Mouse (Mus musculus) ES-CJ7 (cell line): ENCODE data around the gene Fut1.

Experiments
- DNase-seq: peaks from one replicate; pipeline ENCODE4 v3.0.0; 2011; ENCODE audit warnings: low read depth, low spot score

The Fut1 gene

DNA sequence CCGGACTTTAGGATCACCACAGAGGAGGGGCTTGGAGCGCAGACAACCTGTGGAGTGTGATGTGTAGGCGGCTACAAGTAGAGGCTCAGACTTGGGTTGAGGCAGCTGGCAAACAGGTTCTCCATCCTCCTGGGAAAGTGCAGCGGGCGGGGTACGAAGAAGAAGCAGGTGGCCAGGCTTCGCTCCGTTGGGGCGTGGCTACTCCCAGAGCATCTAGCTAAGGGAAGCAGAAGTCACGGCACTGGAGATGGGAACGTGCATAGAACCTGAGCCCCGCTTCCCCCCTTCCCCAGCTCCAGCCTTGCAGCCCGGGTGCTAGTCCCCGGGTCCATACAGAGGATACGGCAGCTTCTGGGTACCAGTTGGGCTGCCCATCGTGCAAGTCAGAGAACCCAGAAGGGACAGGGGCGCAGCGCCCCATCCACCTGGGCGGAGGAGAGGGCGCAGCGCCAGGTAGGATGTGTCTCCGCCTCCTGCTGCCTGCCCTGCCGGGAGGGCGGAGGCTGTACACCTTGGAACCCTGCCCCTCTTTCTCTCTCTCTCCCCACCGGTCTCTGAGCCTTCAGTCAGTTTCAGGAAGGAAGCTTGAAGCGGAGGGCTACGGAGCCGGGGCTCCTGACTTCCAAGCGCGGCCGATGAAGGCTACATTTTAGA is at the start of gene Fut1:
Fut1 (plus strand) TSS at position 248 of the 654 bp plus-strand sequence.
- DNase-seq, result peak; percentile 39

DNA sequence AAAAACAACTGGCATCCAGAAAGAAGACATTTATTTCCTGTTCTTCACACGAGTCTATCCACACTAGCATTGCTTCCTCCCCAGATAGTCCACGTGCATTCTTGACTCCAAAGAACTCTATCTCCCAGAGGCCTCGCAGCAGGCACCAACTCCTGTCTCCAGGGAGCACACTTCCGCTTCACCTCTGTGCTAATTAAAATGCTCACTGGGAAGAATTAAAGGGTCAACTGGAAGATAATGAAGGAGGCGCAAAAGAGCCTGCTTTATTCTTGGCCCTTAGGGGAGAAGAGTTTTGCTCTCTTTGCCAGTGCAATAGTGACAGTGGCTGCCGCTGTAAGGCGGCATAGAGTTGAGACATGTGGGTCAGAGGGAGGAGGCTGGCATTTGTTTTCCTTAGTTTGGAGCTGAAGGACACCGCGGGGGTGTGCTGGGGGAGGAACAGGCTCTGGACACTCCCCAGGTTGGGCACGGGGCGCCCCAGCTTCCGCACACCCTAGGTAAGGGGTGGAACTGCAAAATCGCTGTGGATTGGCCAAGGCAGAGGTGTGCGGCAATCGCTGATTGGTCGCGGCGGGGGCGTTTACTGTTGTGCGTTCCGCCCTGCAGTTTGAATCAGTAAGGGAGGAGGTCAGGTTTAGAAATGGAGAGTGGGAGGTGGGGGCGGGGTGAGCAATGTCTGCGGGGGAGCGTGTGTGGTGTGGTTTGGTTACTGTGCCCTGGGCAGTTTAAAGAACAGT is 49.1 kb upstream of the Fut1 start:
- DNase-seq, result peak; percentile 97

DNA sequence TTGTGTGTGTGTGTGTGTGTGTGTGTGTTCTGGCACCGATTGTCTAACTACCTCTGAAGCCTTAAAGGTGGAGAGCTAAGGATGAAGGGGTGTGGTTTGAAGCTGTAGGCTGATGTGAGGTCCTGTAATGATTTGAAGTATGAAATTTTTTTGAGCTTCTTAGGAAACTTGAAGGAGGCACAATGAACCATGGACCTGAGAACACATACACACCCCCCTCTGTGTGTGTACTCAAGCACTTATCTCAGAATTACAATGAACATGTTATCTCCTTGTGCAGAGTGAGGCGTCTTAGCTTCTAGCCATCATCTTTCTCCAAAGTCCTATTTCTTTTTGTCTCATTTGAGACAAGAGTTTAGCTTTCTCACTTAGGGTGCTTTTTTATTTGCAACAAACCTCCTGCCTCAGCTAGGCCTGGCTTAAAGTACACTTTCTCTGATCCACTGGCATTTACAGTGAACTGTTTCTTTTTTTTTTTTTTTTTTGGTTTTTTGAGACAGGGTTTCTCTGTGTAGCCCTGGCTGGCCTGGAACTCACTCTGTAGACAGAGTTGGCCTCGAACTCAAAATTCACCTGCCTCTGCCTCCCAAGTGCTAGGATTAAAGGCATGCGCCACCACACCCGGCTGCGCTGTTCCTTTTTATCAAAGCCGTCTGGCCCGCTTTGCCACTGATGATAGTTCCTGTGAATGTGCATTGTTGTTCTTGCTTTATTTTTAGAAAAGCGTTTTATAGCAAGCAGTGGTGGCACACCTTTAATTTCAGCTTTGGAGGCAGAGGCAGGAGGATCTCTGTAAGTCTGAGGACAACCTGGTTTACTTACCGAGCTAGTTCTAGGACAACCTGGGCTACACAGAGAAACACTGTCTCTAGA is 48.3 kb upstream of the Fut1 start:
- DNase-seq, result peak; percentile 62

DNA sequence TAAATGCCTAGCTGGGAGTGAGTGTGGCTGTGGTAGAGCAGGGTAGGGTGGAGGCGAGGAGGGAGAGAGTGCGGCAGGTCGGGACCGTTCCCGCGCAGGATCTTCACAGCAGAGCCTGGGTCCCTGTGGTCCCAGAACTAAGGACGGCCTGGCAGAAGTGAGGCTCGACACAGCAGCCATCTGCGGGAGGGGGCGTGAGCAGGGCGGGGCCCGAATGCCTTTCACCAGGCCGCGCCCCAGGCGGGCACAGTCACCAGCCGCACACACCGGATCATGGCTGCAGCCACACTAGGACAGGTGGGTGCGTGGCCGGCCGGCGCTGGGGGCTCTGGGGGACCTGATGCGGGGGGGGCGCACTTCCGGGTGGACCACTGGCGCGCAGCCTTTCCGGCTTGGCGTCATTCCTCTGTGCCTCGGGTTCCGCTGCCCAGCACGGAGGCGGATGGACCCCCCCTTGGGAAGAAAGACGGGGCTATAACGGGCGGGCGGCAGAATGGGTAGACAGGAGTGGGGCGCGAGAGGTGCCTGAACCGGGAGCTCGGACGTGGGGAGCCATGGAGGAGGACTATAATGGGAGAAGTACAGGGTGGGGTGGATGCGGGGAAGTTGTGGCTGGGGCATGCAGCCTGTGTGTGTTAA is 46.9 kb upstream of the Fut1 start, which contains the start of gene Bcat2:
Bcat2 (plus strand) TSS at position 51 of the 639 bp plus-strand sequence.
- DNase-seq, result peak; percentile 85

DNA sequence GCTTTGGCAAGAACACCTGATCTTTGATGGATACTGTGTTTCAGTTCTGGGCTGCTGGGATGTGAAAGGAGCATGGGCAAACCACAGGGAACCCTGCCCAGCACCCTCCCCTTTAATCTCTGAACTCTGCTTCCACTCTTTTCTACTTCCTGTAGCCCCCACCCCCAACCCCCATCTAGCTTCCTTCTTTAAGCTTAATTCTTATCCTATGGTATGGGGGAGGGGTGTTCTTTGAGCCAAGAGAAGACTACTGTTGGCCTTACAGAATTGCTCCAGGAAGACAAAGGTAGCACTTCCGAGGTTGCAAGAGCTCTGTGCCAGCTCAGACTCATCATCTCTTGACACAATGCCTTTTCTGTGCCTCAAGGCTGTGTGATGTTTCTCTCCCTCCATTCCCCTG is 45.1 kb upstream of the Fut1 start:
- peak; percentile 58 for DNase-seq

DNA sequence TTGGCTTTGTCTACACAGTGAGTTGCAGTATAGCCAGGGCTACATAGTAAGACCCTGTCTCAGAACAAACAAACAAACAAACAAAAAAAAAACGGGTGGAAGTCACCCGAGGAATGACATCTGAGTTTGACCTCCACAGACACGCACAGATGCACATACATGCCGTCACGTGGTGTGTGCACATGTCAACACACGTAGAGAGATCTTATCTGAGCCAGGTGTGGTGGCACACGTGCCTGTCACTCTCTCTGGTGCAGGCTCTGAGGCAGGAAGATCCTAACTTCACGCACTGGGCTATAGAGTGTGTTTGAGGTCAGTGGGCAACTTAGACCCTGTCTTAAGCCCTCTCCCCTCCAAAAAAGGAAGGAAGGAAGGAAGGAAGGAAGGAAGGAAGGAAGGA is 43.1 kb upstream of the Fut1 start:
- no peak for DNase-seq

DNA sequence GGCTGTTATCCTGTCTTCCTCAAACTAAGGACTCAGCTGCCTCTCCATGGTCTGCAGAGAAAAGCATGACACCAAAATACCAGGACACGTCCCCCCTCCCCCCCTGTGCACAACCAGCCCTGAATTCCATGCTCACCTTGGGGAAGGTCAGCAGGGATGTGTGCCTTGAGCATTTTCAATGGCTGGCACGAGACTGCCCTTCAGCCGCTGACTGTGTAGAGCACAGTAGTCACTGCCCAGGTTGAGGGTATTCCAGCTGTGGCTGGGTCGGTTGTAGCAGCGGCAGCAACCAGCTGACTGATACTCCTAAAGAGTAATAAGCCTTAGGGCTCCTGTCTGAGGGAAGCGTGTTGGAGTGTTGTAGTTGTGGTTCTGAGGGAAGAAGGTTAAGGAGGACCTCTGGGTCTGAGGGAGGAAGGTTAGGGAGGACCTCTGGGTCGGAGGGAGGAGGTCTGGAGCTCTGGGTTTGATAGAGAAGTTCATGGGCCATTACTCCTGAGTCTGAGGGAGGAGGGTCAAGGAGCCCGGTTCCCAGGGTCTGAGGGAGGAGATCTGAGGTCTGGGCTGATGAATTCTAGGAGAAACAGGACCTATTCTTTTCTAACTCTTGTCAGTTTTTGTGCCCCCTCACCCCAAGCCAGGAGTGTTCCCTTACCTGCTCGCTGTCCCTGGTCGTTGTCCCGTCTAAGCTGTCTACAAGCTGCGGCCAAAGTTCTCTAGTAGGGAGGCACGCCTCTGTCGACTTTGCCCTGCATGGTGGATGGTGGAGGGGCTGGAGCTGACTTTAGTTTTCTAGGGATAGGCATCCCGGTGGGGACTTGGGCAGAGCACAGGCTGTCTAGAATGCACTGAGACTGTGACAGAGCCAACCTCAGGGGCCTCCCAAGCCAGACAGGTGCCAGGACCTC is 42.4 kb upstream of the Fut1 start:
- DNase-seq, result no peak

DNA sequence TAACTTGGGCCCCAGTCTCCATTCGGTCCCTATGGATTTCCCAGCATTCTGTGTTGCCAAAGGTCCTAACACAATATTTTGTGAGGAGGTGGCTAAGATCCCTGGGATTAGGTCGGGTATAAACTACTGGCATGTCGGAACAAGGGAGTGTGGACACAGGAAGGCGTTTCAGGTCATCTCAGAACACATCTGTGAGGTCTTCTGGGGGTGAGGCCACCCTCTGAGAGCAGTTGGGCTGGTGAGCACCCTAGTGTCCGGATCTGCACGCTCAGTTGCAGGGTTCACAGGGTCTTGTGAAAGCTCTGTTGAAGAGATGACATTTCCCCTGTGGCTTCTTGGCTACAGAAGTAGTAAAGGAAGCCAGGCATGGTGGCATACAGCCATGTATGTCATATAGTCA is 31.2 kb upstream of the Fut1 start:
- no peak for DNase-seq

DNA sequence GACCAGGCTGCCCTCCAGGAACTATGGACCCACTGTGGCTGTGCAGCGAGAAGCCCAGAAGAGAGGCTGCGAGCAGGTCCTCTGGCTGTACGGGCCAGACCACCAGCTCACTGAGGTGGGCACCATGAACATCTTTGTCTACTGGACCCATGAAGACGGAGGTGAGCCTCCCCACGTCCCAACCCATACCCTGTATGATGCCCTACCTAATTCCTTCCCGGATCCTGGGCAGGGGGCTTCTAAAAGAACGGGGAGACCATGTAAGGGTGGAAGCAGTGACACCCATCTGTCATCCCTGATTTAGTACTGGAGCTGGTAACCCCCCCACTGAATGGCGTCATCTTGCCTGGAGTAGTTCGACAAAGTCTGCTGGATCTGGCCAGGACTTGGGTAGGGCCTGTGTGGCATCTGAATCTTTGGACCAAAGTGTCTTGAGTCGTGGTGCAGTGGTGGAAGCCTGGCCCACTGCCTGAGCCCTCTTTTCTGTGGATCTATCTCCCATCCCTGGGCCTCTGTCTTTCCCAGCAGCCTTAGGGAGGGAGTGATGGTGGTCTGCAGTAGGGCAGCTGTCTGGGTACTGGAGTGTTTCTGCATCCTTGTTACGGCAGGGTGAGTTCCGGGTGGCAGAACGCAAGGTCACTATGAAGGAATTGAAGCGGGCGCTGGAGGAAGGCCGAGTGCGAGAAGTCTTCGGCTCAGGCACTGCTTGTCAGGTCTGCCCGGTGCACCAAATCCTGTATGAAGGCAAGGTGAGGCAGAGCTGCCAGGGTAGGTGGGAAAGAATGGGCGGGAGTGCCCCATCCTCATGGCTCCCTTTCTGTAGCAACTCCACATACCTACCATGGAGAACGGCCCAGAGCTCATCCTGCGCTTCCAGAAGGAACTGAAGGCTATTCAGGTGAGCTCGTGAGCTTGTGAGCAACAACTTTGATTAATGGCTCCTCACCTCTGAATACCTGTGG is 29.2 kb upstream of the Fut1 start:
- no peak for DNase-seq

DNA sequence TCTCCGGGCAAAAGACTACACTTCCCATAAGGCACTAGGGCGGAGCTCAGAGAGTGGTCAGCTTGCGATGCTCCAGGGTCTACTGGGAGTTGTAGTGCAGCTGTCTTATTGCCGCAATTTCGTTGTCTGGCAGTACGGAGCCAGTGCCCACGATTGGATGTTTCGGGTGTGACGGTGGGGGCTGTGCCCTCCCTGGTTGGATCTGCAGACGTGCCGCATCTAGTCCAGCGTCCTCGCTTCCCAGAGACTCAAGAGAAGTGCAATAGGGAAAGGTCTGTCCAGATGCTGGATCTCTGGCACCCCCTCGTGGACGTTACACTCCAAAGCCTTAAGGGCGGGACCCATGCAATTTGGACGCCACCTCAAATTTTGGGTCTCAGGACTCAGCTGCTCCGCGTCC is 27.9 kb upstream of the Fut1 start:
- peak; percentile 96 for DNase-seq

DNA sequence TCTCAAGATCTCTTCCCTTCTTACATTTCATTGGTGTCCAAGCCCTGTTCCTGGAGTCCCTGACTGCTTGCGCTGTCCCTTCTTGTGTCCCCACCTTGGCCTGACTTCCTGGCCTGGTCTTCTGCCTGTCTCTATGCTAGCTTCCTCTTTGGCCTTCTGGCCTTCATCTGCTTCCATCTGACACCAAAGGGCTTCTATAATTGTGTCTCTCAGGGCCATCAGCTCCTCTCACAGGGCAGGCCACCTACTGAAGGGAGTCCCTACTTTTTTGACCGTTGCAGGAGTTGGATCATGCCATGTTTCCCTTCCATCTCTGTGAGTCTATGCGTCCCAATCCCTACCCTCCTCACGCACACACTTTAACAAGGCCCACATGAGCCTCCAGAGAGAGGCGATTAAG is 27.2 kb upstream of the Fut1 start:
- no peak for DNase-seq

DNA sequence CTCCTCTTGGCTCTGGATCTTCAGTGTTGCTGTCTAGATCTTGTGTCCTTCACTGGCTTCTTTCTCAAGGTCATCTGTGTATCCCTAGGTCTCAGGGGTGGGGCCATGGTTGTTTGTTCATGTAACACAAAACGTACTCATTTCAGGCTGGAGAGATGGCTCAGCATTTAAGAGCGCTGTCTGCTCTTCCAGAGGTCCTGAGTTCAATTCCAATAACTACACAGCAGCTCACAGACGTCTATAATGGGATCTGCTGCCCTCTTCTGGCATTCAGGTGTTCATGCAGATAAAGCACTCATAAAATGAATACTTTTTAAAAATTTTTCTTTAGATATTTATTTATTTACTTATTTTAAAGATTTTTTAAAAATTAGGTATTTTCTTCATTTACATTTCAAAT is 26.2 kb upstream of the Fut1 start:
- DNase-seq, result peak; percentile 43

DNA sequence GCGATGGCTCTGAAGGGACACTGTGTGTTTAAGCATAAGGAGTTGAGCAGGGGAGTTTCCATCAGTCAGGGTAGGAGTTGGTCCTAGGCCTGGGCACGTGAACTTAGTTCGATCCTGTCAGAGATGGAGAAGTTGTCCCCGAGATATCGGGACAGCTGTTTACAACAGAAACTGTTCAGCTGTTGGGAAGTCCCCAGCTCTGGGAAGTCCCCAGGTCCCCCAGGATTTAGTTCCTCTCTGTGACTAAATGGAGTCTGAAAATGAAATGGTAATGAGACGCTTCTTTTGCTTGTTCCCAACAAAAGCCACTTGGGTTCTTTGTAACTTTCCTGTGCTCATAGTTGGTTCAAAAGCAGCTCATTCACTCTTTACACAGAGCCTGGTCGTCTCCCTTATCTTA is 25.2 kb upstream of the Fut1 start:
- DNase-seq, result no peak

DNA sequence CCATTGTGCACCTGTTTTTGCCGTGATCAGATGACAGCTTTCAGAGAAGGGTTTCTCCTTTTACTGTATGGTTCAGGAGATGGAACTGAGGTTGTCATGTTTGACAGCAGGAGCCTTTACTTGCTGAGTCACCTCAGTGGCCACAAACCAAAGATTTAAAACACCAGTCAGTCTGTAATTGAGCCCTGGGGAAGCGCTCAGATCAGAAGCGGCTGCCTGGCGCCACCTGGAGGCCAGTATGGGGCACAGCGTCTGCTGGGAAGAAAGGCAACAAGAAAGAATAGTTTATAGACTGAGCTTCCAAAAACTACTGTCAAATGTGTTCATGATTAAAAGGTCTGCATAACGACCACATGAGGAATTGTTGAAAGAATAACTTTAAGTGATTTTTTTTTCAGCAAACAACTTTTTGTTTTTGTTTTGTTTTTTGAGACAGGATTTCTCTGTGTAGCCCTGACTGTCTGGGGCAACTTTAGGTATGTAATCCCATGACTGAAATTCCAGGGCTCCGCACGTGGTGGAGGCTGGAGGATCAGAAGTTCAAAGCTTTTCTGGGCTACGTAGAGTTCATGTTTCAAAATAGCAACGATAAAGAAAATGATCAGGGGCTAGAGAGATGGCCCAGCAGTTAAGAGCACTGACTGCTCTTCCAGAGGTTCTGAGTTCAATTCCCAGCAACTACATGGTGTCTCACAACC is 23.8 kb upstream of the Fut1 start:
- DNase-seq, result peak; percentile 79

DNA sequence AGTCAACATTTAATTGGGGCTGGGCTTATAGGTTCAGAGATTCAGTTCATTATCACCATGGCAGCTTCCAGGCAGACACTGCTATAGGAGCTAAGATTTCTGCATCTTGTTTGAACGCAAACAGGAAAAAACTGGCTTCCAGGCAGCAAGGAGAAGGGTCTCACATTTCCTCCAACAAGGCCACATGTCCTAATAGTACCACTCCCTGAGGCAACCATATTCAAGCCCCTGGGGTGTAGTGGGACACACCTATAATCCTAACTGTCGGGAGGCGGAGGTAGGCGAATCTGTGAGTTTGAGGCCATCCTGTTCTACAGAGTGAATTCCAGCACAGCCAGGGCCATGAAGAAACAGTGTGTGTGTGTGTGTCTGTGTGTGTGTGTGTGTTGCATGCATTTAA is 21.9 kb upstream of the Fut1 start:
- DNase-seq, result peak; percentile 83

DNA sequence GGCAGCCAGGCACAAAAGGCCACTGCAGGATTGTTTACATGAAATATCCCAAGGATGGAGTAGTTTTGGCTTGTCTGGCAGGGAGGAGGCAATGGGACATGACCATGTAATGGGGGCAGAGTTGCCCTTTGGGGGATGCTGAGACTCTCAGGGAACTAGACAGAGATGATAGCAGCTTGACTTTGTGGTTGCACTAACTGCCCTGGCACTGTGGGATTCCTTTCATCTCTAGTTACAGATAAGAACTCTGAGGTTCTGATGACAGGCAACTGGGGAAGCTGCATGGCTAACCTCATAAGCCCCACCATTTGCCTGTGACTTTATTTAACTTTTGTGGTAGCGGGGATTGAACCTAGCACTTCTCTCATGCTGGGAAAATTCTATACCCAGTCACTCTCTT is 21.0 kb upstream of the Fut1 start:
- no peak for DNase-seq

DNA sequence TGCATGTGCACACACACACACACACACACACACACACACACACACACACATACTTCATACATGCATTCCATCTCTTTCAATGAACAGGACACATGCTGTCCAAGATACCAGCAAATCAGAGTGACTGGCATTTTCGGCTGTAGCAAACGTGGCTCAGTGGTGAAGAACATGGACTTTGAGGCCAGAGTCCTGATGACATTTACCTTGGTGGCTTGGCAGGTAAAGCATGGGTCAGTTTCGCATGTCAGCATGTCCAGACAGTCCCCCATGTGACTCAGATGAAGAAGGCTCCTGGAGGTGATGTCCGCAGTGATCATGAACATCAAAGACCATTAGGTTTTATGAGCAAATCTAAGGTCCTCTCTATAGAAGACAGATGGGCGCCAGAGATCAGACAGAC is 20.1 kb upstream of the Fut1 start:
- no peak for DNase-seq

DNA sequence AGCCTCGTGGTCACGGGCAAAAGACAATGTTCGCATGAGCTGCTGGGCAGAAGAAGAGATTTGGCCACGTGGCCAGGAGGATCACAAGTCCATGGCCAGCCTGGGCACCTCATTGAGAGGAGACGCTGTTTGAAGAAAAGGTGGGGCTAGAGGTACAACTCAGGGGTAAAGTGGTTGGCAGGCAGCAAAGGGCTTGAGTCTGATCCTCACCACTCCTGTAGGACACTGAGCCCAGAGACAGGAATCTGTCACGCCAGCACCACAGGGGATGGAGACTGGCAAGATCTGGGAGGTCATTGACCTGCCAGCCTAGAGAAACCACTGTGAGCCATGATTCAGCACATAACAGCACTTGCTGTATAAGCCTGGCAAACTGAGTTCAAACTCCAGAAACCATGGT is 19.6 kb upstream of the Fut1 start:
- no peak for DNase-seq
